ENCODE assay signal across 8 mouse cellular contexts in genomic region chr7:25072716-25073390, GRCm38 (mm10). TPM values are rescaled to one million over a fixed set of nuclear protein-coding genes. Genes with fewer than 3 reads are reported as not detected.
DNase-seq lines count a peak whose midpoint lies in the region; ATAC-seq and TF ChIP-seq lines count a peak whose summit lies in the region.

No protein-coding gene starts in this region.

- TF ChIP-seq CTCF in kidney, adult 2 months (conservative IDR thresholded peaks at IDR 0.05; ENCODE audit: insufficient read depth, insufficient read length, low read depth, low read length) = no peak

- H3K4me1 ChIP-seq in kidney, adult 2 months (ENCODE audit: control insufficient read depth, insufficient read depth, low read length) = 0 out of 2 replicates have a peak, but pooled peaks cover 2% of the 10 kb centered on the region
- H3K4me1 ChIP-seq in heart, embryonic 10.5 days = peaks cover 65% of the 10 kb centered on the region
- H3K4me1 ChIP-seq in liver, embryonic 12.5 days = peaks cover 61% of the 10 kb centered on the region
- H3K4me1 ChIP-seq in neural tube, embryonic 14.5 days (ENCODE audit: control insufficient read depth, insufficient read depth, low read length) = peaks cover 43% of the 10 kb centered on the region

- WGBS in kidney, adult 2 months = 4% methylated on average over 25 of the region's 33 CpGs
- 1% methylated on average over 14 of the region's 33 CpGs for WGBS in heart, embryonic 10.5 days
- WGBS in liver, embryonic 12.5 days (ENCODE audit: insufficient replicate concordance) = 1% methylated on average over 26 of the region's 33 CpGs
- under 1% methylated on average over 18 of the region's 33 CpGs for WGBS in neural tube, embryonic 14.5 days

- H3K36me3 ChIP-seq in kidney, adult 2 months (ENCODE audit: control insufficient read depth, insufficient read depth, low read length) = no peaks in the 10 kb centered on the region
- H3K36me3 ChIP-seq in heart, embryonic 10.5 days = peaks cover 16% of the 10 kb centered on the region
- H3K36me3 ChIP-seq in liver, embryonic 12.5 days = peaks cover 8% of the 10 kb centered on the region
- peaks cover 8% of the 10 kb centered on the region for H3K36me3 ChIP-seq in neural tube, embryonic 14.5 days (ENCODE audit: control insufficient read depth, insufficient read depth, low read length)

- peak overlapping the region; percentile 79 for H3K9ac ChIP-seq in liver, embryonic 12.5 days
- H3K9ac ChIP-seq in neural tube, embryonic 14.5 days (replicated peaks; ENCODE audit: low read depth, low read length) = peak overlapping the region; percentile 98

- peak; percentile 34 for DNase-seq in kidney, adult 2 months
- no peak for DNase-seq in kidney, adult 9 months
- DNase-seq in cerebellum, adult 8-10 months = peak; percentile 57
- DNase-seq in heart, embryonic 10.5 days (ENCODE audit: low spot score) = peak; percentile 89
- DNase-seq in kidney, postnatal 25 days = peak; percentile 43 to 71

- TF ChIP-seq POLR2A in kidney, adult 2 months (IDR thresholded peaks at IDR 0.05; ENCODE audit: low read depth, low read length) = no peak

- no peaks in the 10 kb centered on the region for H3K9me3 ChIP-seq in heart, embryonic 10.5 days
- no peaks in the 10 kb centered on the region for H3K9me3 ChIP-seq in liver, embryonic 12.5 days (replicated peaks)
- H3K9me3 ChIP-seq in neural tube, embryonic 14.5 days (ENCODE audit: control insufficient read depth, low read length) = no peaks in the 10 kb centered on the region

- no peaks in the 10 kb centered on the region for H3K27me3 ChIP-seq in kidney, adult 2 months (replicated peaks; ENCODE audit: control insufficient read depth, insufficient read depth, low read length)
- no peaks in the 10 kb centered on the region for H3K27me3 ChIP-seq in heart, embryonic 10.5 days (ENCODE audit: insufficient read depth, poor library complexity, severe bottlenecking)
- H3K27me3 ChIP-seq in liver, embryonic 12.5 days (replicated peaks) = peaks cover 3% of the 10 kb centered on the region; the same call in 1 of the 2 replicates
- H3K27me3 ChIP-seq in neural tube, embryonic 14.5 days (ENCODE audit: control insufficient read depth, insufficient read depth, low read length) = no peaks in the 10 kb centered on the region

- H3K27ac ChIP-seq in kidney, adult 2 months (ENCODE audit: insufficient read depth, low read depth, low read length) = peak overlapping the region; percentile 51; the same call in 1 of the 2 replicates
- peak overlapping the region; percentile 94 for H3K27ac ChIP-seq in heart, embryonic 10.5 days
- H3K27ac ChIP-seq in liver, embryonic 12.5 days = peak overlapping the region; percentile 69
- peak overlapping the region; percentile 93 for H3K27ac ChIP-seq in neural tube, embryonic 14.5 days (ENCODE audit: low read depth, low read length)

- no peak for ATAC-seq in liver, embryonic 12.5 days
- peak; percentile 16 for ATAC-seq in neural tube, embryonic 14.5 days (ENCODE audit: low read depth)
- ATAC-seq in inflammation-experienced regulatory T-cells, adult 6 months = no peak

- H3K4me3 ChIP-seq in kidney, adult 2 months (ENCODE audit: insufficient read depth, low read depth, low read length) = peak overlapping the region; percentile 67
- H3K4me3 ChIP-seq in heart, embryonic 10.5 days = peak overlapping the region; percentile 80
- H3K4me3 ChIP-seq in liver, embryonic 12.5 days = peak overlapping the region; percentile 64
- H3K4me3 ChIP-seq in neural tube, embryonic 14.5 days (ENCODE audit: low read depth, low read length) = peak overlapping the region; percentile 64

- peak overlapping the region; percentile 94 for H3K4me2 ChIP-seq in liver, embryonic 12.5 days
- H3K4me2 ChIP-seq in neural tube, embryonic 14.5 days (ENCODE audit: low read depth, low read length) = peak overlapping the region; percentile 81

RNA-seq across cellular contexts. Expression of gene Zfp574, which starts 0.5 kb away (rescaled TPM):
- 20.6 and 27.0 TPM in 2 replicates for polyA plus RNA-seq in kidney, adult 2 months (2012; rRNA removed)
- 25.0 and 30.2 TPM in 2 replicates for polyA plus RNA-seq in heart, embryonic 10.5 days (2016; fragmentation: Nextera tagmentation; extraction: Ambion mirVana)
- polyA plus RNA-seq in liver, embryonic 12.5 days (2016; fragmentation: Nextera tagmentation; extraction: Ambion mirVana) = 14.4 and 15.7 TPM in 2 replicates
- polyA plus RNA-seq in neural tube, embryonic 14.5 days (2014; fragmentation: Nextera tagmentation; extraction: Ambion mirVana) = 24.6 and 27.3 TPM in 2 replicates
- polyA plus RNA-seq in inflammation-experienced regulatory T-cells, adult 6 months (2017; shearing (Covaris generic)) = 10 to 100 TPM in 2 of 3 experiments, 1 to 10 TPM in 1; 8.9 to 11.3 (median 11.3) TPM

RNA-seq across cellular contexts. Expression of gene Grik5, which starts 0.7 kb away (rescaled TPM):
- polyA plus RNA-seq in kidney, adult 2 months (2012; rRNA removed) = 17.1 and 24.3 TPM in 2 replicates
- 4.7 and 6.6 TPM in 2 replicates for polyA plus RNA-seq in heart, embryonic 10.5 days (2016; fragmentation: Nextera tagmentation; extraction: Ambion mirVana)
- polyA plus RNA-seq in liver, embryonic 12.5 days (2016; fragmentation: Nextera tagmentation; extraction: Ambion mirVana) = 2.5 and 3.0 TPM in 2 replicates
- 22.2 and 28.1 TPM in 2 replicates for polyA plus RNA-seq in neural tube, embryonic 14.5 days (2014; fragmentation: Nextera tagmentation; extraction: Ambion mirVana)
- 1 to 10 TPM; 3.1 to 4.9 (median 3.2) TPM for polyA plus RNA-seq in inflammation-experienced regulatory T-cells, adult 6 months (2017; shearing (Covaris generic))
